Mouse (Mus musculus): ENCODE measurements around the gene Bcl3. TPM values are rescaled to one million over a fixed set of nuclear protein-coding genes. Genes with fewer than 3 reads are reported as not detected.

The Bcl3 gene
- polyA plus RNA-seq, 1 experiment from 2014 or later = 0.67 TPM

DNA sequence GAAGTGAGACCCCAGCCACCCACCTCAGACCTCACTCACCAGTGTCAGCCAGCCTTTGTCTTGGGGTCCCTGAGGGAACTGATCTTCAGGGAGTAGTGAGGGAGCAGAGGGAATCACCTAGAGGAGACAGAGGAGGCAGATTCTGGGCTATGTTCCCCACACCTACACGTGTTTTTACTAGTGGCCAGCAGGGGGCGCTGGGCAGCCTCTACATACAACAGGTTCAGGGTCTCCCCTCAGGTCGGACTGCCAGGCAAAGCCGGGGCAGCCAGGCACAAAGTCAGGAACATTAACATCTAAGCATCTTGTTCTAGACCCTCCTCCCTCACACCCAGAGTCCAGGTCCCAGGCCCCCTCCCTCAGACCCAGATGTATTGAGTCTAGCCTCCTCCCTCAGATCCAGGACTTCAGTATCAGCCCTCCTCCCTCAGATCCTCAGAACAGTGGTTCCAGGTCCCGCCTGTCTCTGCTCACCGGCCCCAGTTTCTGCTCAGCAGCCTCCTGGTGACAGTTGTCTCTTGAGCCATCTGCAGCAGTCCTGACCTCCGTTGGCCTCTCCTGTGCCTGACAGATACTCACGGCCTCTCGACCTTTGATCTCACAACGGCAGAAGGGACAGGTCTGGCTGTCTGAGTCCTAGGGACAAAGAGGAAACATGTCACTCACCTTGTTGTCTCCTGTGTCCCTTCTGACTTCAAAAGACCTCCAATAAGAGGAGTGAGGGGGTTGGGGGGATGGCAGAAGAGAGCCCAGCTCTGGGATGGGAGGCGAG lies 37.6 kb downstream of the Bcl3 start:
- 0 out of 2 replicates have a peak, but pooled peaks have one; percentile 36 for ATAC-seq (ENCODE audit: low FRiP score)
- H3K4me1 ChIP-seq (ENCODE audit: control insufficient read depth, insufficient read depth, low read length) = peaks cover 2% of the 10 kb centered on the region
- no peaks in the 10 kb centered on the region for H3K27me3 ChIP-seq (ENCODE audit: control insufficient read depth, insufficient read depth, low read length)
- DNase-seq (ENCODE audit: low spot score, missing footprints) = no peak
- WGBS = 36% methylated on average over 11 of the region's 11 CpGs
- no peak overlapping the region for H3K9ac ChIP-seq (ENCODE audit: low read length)
- no peaks in the 10 kb centered on the region for H3K36me3 ChIP-seq (ENCODE audit: control insufficient read depth, insufficient read depth, low read length)
- H3K9me3 ChIP-seq (ENCODE audit: control insufficient read depth, low read length) = no peaks in the 10 kb centered on the region; the same call in 1 of the 2 replicates
- no peak overlapping the region for H3K4me3 ChIP-seq (ENCODE audit: low read depth, low read length)
- H3K27ac ChIP-seq (ENCODE audit: low read depth, low read length) = no peak overlapping the region
- no peak overlapping the region for H3K4me2 ChIP-seq

DNA sequence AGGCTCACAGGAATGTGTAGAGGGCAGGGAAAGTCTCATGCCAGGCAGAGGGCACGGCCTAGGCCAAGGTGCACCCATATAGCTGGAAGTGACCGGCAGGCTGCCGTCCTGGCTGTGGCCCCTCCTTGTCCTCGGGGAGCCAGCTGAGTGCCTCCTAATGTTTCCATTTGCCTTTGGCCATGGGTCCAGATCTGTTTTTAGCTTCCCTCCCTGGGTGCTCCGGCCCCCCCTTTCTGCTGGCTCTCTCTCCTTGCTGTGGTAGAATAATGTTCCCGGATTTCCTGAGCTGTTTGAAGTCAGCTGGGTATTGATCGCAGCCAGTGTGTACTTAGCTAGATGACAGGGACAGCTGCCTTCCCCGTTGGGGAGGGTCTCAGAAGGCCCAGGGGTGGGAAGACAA lies 38.9 kb downstream of the Bcl3 start:
- DNase-seq (ENCODE audit: low spot score, missing footprints) (no peak), ATAC-seq (ENCODE audit: low FRiP score) (no peak)
- no peak overlapping the region for H3K9ac ChIP-seq (ENCODE audit: low read length)
- H3K36me3 ChIP-seq (ENCODE audit: control insufficient read depth, insufficient read depth, low read length) = no peaks in the 10 kb centered on the region
- H3K4me2 ChIP-seq = no peak overlapping the region
- 73% methylated on average over 8 of the region's 8 CpGs for WGBS
- no peaks in the 10 kb centered on the region for H3K4me1 ChIP-seq (ENCODE audit: control insufficient read depth, insufficient read depth, low read length)
- H3K27ac ChIP-seq (ENCODE audit: low read depth, low read length) = no peak overlapping the region
- H3K4me3 ChIP-seq (ENCODE audit: low read depth, low read length) = no peak overlapping the region
- no peaks in the 10 kb centered on the region for H3K27me3 ChIP-seq (ENCODE audit: control insufficient read depth, insufficient read depth, low read length)
- no peaks in the 10 kb centered on the region; the same call in 1 of the 2 replicates for H3K9me3 ChIP-seq (ENCODE audit: control insufficient read depth, low read length)

DNA sequence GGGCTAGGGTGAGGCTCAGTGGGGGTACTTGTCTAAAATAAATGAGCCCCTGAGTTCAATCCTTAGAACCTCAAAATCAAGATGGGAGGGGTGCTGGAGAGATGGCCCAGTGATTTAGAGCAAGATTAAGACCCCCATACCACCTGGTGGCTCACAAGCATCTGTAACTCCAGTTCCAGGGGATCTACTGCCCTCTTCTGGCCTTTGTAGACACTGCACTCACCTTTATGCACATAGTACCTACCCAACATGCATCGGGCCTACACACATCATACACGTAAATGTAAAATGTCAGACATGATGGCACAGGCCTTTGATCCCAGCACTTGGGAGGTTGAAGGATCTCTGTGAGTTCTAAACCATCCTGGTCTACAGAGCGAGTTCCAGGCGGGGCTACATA lies 39.9 kb downstream of the Bcl3 start:
- H3K27me3 ChIP-seq (ENCODE audit: control insufficient read depth, insufficient read depth, low read length) = no peaks in the 10 kb centered on the region
- no peak overlapping the region for H3K27ac ChIP-seq (ENCODE audit: low read depth, low read length)
- WGBS = 89% methylated on average over 4 of the region's 4 CpGs
- H3K36me3 ChIP-seq (ENCODE audit: control insufficient read depth, insufficient read depth, low read length) = no peaks in the 10 kb centered on the region
- no peaks in the 10 kb centered on the region; the same call in 1 of the 2 replicates for H3K9me3 ChIP-seq (ENCODE audit: control insufficient read depth, low read length)
- H3K4me2 ChIP-seq = no peak overlapping the region
- no peak overlapping the region for H3K4me3 ChIP-seq (ENCODE audit: low read depth, low read length)
- H3K9ac ChIP-seq (ENCODE audit: low read length) = no peak overlapping the region
- no peak for ATAC-seq (ENCODE audit: low FRiP score)
- H3K4me1 ChIP-seq (ENCODE audit: control insufficient read depth, insufficient read depth, low read length) = no peaks in the 10 kb centered on the region
- no peak for DNase-seq (ENCODE audit: low spot score, missing footprints)

DNA sequence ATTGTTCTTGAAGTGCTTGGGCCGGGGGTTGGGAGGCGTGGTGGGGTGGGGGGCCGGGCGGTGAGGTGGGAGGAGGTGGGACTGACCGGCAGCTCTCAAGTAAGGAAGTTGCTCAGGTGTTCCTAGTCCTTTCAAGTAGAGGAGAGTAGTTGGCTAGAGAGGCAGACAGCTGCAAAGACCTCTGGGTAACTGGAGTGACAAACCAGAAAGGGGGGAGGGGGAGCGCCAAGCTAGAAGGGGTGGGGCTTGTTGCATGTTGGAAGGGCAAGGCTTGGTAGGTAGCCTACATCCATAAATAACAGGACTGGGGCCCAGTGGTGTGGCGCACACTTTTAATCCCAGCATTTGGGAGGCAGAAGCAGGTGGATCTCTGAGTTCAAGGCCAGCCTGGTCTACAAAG lies 40.8 kb downstream of the Bcl3 start:
- Histone ChIP-seq H3K9me3 (ENCODE audit: control insufficient read depth, low read length) (no peaks in the 10 kb centered on the region; the same call in 1 of the 2 replicates), H3K4me2 (no peak overlapping the region), H3K27ac (ENCODE audit: low read depth, low read length) (no peak overlapping the region), H3K27me3 (ENCODE audit: control insufficient read depth, insufficient read depth, low read length) (no peaks in the 10 kb centered on the region), H3K4me1 (ENCODE audit: control insufficient read depth, insufficient read depth, low read length) (no peaks in the 10 kb centered on the region), H3K9ac (ENCODE audit: low read length) (no peak overlapping the region), H3K4me3 (ENCODE audit: low read depth, low read length) (no peak overlapping the region), H3K36me3 (ENCODE audit: control insufficient read depth, insufficient read depth, low read length) (no peaks in the 10 kb centered on the region)
- ATAC-seq (ENCODE audit: low FRiP score) (no peak), DNase-seq (ENCODE audit: low spot score, missing footprints) (no peak)
- 98% methylated on average over 7 of the region's 7 CpGs for WGBS

DNA sequence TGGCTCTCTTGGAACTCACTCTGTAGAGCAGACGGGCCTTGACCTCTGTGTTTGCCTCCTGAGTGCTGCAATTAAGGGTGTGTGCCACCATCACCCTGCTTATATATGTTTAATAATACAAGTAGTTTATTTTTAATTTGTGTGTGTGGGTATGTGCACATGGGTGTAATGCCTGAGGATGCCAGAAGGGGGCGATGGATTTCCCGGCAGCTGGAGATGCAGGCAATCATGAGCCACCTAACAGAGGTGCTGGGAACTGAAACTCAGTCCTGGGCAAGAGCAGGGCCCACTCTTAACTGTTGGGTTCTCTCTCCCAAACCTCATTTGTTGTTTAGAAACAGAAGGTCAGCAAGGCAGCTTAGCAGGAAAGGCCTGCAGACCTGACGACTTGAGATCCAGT lies 42.7 kb downstream of the Bcl3 start:
- no peak overlapping the region for H3K9ac ChIP-seq (ENCODE audit: low read length)
- no peak overlapping the region for H3K4me2 ChIP-seq
- no peaks in the 10 kb centered on the region for H3K4me1 ChIP-seq (ENCODE audit: control insufficient read depth, insufficient read depth, low read length)
- no peak for DNase-seq (ENCODE audit: low spot score, missing footprints)
- ATAC-seq (ENCODE audit: low FRiP score) = no peak
- no peaks in the 10 kb centered on the region; the same call in 1 of the 2 replicates for H3K9me3 ChIP-seq (ENCODE audit: control insufficient read depth, low read length)
- H3K4me3 ChIP-seq (ENCODE audit: low read depth, low read length) = no peak overlapping the region
- H3K27ac ChIP-seq (ENCODE audit: low read depth, low read length) = no peak overlapping the region
- WGBS = 79% methylated on average over 4 of the region's 4 CpGs
- no peaks in the 10 kb centered on the region for H3K27me3 ChIP-seq (ENCODE audit: control insufficient read depth, insufficient read depth, low read length)
- H3K36me3 ChIP-seq (ENCODE audit: control insufficient read depth, insufficient read depth, low read length) = no peaks in the 10 kb centered on the region

DNA sequence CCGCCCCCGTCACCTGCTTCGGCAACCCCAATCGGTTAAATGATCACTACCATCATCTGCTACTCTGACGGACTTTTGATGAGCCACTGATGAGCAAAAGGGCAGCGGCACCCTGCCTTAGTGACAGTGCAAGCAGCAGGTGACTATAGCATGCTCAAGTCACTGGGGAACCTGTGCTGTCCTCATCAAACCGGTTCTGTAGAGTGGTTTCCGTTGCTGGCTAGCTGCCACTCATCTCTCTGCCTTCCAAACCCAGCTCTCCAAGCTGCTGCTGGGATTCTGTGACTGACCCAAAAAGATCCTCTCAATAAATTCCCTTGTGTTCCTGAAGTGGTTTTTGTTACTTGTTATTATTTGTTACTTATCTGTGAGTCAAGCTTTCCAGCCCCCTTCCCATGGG lies 43.9 kb downstream of the Bcl3 start:
- H3K27ac ChIP-seq (ENCODE audit: low read depth, low read length) = no peak overlapping the region
- no peak overlapping the region for H3K4me3 ChIP-seq (ENCODE audit: low read depth, low read length)
- no peak overlapping the region for H3K4me2 ChIP-seq
- no peaks in the 10 kb centered on the region for H3K27me3 ChIP-seq (ENCODE audit: control insufficient read depth, insufficient read depth, low read length)
- DNase-seq (ENCODE audit: low spot score, missing footprints) (no peak), ATAC-seq (ENCODE audit: low FRiP score) (no peak)
- whole genome bisulfite sequencing = 87% methylated on average over 8 of the region's 8 CpGs
- no peaks in the 10 kb centered on the region for H3K4me1 ChIP-seq (ENCODE audit: control insufficient read depth, insufficient read depth, low read length)
- H3K36me3 ChIP-seq (ENCODE audit: control insufficient read depth, insufficient read depth, low read length) = no peaks in the 10 kb centered on the region
- no peaks in the 10 kb centered on the region; the same call in 1 of the 2 replicates for H3K9me3 ChIP-seq (ENCODE audit: control insufficient read depth, low read length)
- H3K9ac ChIP-seq (ENCODE audit: low read length) = no peak overlapping the region

DNA sequence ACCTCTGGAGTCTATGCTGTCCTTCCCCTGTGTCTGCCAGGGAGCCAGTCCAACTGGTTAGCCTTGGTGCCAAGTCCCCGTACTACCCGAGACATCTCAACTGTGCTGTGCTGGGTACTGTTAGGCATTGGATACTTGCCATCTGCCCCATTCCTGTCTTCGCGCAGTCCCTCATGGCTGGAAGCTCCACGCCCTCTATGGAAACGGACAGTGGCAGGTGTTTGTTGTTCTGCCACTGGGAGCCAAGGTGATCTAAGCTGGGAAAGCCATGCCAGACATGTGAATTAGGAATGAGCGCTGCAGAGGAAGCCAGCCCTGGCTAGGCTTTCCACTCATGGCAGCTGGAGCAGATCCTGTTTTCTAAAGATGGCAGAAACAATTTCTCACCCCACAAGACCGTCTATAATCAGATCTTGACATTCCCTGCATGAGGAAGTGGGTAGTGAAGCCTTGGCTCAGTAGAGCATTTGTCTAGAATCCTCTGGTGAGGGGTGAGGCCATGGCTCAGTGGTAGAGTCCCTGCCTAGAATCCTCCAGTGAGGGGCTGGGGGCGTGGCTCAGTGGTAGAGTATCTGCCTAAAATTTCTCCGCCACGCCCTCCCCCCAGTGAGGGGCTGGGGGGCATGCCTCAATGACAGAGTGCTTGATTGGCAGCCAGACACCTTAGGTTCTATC lies 45.4 kb downstream of the Bcl3 start:
- Histone ChIP-seq H3K9ac (ENCODE audit: low read length) (no peak overlapping the region), H3K27me3 (ENCODE audit: control insufficient read depth, insufficient read depth, low read length) (no peaks in the 10 kb centered on the region), H3K4me2 (no peak overlapping the region), H3K36me3 (ENCODE audit: control insufficient read depth, insufficient read depth, low read length) (no peaks in the 10 kb centered on the region), H3K4me1 (ENCODE audit: control insufficient read depth, insufficient read depth, low read length) (no peaks in the 10 kb centered on the region), H3K27ac (ENCODE audit: low read depth, low read length) (no peak overlapping the region), H3K4me3 (ENCODE audit: low read depth, low read length) (no peak overlapping the region), H3K9me3 (ENCODE audit: control insufficient read depth, low read length) (no peaks in the 10 kb centered on the region; the same call in 1 of the 2 replicates)
- WGBS = 93% methylated on average over 11 of the region's 11 CpGs
- DNase-seq (ENCODE audit: low spot score, missing footprints) (no peak), ATAC-seq (ENCODE audit: low FRiP score) (no peak)

DNA sequence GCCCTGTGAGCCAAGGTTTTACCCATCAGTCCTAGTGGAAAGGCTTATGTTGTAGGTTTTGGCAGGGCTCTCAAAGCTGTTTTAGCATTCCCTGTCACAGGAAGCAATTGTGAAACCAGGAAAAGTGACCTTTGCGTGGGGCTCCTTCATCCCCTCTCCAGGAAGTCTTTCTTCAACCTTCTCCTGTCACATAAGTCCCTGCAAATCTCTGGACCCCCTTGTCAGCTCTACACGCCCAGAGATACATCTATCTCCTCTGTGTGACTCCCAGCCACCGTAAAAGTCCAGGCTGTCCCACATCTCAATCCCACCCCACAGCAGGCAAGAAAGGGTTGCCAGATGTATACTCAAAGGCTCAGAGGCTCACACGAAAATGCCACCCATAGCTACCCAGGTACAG lies 50.9 kb downstream of the Bcl3 start:
- Histone ChIP-seq H3K36me3 (ENCODE audit: control insufficient read depth, insufficient read depth, low read length) (no peaks in the 10 kb centered on the region), H3K4me2 (no peak overlapping the region), H3K9ac (ENCODE audit: low read length) (no peak overlapping the region), H3K9me3 (ENCODE audit: control insufficient read depth, low read length) (no peaks in the 10 kb centered on the region), H3K27me3 (ENCODE audit: control insufficient read depth, insufficient read depth, low read length) (peaks cover 24% of the 10 kb centered on the region), H3K27ac (ENCODE audit: low read depth, low read length) (no peak overlapping the region), H3K4me3 (ENCODE audit: low read depth, low read length) (no peak overlapping the region), H3K4me1 (ENCODE audit: control insufficient read depth, insufficient read depth, low read length) (peaks cover 13% of the 10 kb centered on the region)
- WGBS = 59% methylated on average over 4 of the region's 4 CpGs
- DNase-seq (ENCODE audit: low spot score, missing footprints) = no peak
- no peak for ATAC-seq (ENCODE audit: low FRiP score)

DNA sequence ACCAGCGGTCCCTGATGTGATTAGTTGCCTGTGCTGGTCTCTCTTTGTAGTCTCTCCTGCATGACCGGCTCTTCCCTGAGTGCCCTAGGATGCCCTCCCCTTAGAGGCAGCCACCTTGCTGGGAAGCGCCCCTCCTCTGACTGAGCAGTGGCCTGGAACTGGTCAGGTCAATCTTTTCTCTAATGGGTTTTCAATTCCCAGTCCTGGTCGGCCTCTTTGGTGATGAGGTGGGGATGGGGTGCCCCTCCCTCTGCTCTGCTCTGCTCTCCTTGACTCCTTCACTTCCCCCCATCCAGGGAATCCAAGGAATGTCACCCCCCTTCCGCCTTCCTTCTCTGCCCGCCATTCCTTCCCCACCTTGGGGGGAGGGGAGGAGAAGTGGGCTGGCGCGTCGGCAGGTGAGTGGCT lies 51.6 kb downstream of the Bcl3 start, which contains the start of gene Bcam:
Gene Bcam, minus strand, starts transcription at position 33 of the 408 bp plus-strand sequence.
- Histone ChIP-seq H3K9me3 (ENCODE audit: control insufficient read depth, low read length) (no peaks in the 10 kb centered on the region), H3K27me3 (ENCODE audit: control insufficient read depth, insufficient read depth, low read length) (peaks cover 24% of the 10 kb centered on the region), H3K4me1 (ENCODE audit: control insufficient read depth, insufficient read depth, low read length) (peaks cover 13% of the 10 kb centered on the region), H3K4me2 (peak within 1 kb of the TSS; percentile 77), H3K4me3 (ENCODE audit: low read depth, low read length) (peak within 1 kb of the TSS; percentile 34), H3K27ac (ENCODE audit: low read depth, low read length) (no peak within 1 kb of the TSS), H3K9ac (ENCODE audit: low read length) (peak within 1 kb of the TSS; percentile 59), H3K36me3 (ENCODE audit: control insufficient read depth, insufficient read depth, low read length) (no peaks in the 10 kb centered on the region)
- ATAC-seq (ENCODE audit: low FRiP score) = peak; percentile 51
- WGBS = 2% methylated on average over 7 of the region's 9 CpGs
- no peak for DNase-seq (ENCODE audit: low spot score, missing footprints)
